Mouse (Mus musculus) erythroblast, embryonic 14.5 days (primary cell): ENCODE measurements around the gene Macc1.

Experiments
- GATA1 ChIP-seq: IDR thresholded peaks from 2 replicates; pipeline ENCODE4 v1.6.1; 2012; ENCODE audit warnings: low read length, inconsistent platforms, mixed read lengths
- TAL1 ChIP-seq: IDR thresholded peaks from 3 replicates; pipeline ENCODE4 v1.6.1; 2012; ENCODE audit warnings: low read length, inconsistent platforms, mixed read lengths

- TF ChIP-seq TAL1 (no peak), GATA1 (no peak)
Observed at GRCm38 (mm10) chr12:119411982-119412381, 97.9 kb downstream of the Macc1 start.
